Mouse (Mus musculus) thymus, postnatal 0 days (tissue): Measurements from ENCODE around the gene Tenm2. TPM values are rescaled to one million over a fixed set of nuclear protein-coding genes. Genes with fewer than 3 reads are reported as not detected.

Source experiments
- DNase-seq: peaks from one replicate; pipeline ENCODE4 v3.0.0-alpha.2; 2015; ENCODE audit warnings: low spot score
- polyA plus RNA-seq: library from polyadenylated mRNA; unstranded; fragments of >200 nt; fragmentation: Nextera tagmentation; extraction: Ambion mirVana; gene quantifications from 2 replicates; pipeline ENCODE4 v1.2.1, GENCODE M21; 2015

Tenm2 gene
- polyA plus RNA-seq, 1 experiment from 2014 or later = 1.2 TPM

DNA sequence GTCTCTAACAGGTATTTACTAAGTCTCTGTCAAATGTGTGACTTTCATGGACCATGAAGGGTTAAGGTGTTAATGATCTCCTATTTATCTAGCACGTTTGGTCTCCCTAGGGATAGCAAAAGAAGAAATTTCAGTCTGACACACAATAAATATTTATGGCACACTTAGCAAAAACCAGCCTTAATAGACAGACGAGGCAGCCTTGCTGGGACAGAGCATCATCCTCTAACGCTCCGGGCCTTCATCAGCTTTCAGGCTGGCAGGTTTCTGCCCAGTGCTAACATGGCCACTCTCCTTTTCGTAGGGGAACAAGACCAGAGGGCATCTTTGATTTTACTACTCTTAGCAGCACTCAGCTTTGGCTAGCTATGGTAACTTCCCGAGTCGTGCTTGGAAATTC, 537.5 kb downstream of the Tenm2 start:
- no peak for DNase-seq

DNA sequence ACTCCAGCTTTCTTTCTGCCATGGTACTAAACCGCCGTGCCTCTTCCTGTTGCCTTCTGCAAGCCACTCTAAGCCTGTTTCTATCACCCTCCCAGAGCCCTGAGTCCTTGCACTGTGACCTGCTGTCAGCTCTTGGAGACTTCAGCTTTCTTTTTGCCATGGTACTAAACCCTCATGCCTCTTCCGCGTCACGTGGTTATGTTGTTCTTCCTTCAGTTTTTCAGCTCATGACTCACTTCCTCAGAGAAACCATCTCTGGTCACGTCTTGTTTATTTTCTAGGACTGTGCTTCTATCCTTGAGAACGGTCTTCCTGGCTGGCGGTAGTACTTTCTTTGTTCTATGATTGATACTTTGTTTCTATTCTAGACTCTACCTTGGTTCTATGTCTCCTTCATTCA, 537.9 kb downstream of the Tenm2 start:
- no peak for DNase-seq

DNA sequence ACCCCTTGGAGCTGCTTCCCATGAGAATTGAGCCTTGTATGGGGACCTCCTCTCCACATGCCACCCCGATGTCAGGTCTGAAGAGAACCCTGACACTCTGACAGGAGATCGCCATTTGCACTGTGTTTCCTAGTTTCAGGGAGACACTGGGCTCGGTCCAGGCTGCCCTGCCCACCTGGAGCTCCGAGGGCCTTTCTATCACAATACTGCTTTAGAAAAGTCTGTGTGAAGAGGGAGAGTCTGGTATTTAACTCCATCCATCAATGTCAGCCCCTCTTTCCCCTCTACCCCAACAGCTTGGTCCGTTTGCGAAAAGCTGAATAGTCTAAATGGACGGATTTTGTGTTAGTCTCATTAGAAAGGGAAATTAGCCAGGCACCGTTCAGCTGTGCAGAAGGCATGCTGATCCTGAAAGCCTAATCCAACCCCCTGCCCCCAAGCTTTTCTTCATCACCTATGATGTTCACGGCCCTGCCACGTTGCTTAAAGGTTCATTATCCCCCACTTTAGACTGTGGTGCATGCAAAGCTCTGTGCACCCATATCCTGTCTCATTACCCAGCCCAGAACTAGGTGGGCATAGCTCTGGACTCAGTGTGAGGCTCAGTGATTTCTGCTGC, 538.6 kb downstream of the Tenm2 start:
- DNase-seq = no peak

DNA sequence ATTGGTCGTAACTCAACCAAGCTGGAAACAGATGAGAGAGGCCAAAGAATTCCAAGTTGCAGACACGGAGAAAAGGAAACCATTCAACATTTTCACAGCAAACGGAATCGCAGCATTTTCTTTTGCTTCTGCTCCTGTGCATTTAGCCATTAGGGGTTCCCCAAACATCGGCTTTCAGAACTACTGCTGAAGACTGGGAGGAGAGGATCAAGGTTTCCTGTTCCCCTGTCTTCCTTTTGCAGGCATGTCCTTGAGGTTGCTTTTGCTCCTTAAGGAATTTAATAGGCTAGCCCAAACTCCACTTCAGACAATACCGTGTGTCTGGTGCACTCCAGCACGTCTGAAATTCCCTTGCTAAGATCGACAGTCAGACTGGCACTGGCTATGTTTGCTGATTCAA, 541.0 kb downstream of the Tenm2 start:
- no peak for DNase-seq

DNA sequence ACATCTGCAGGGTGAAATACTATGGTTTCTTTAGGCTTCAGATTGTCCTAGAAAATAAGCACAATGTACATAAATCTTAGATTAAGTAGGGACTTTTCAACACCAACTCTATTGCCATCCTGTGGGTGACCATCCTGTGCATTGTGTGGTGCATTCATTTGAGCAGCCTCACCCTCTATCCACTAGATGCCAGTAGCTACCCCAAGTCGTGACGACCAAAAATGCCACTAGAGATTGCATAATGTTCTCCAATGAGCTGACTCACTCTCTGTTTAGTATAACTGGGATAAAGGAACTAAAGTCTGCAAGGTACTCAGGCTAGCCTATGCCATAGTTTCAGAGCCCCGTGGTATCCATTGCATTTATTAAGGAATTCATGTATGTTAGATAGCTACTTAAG, 543.1 kb downstream of the Tenm2 start:
- no peak for DNase-seq

DNA sequence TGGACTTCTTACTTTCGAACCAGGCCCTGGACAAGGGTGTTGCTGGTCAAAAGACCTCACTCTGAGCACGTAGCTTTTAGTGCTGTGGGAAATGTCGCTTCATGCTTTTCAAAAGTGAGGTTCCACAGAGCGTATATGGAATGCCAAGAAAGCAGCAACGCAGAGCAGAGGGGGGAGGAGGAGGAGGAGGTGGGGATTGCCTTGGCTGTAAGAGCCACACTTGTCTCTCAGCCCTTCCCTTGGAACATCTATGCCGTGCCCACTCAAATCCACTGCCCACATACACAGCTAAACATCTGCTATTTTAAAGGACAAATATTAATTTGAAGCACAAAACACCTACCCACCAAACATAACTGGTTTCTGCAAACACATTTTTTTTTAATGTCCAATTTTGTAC, 544.9 kb downstream of the Tenm2 start:
- no peak for DNase-seq

DNA sequence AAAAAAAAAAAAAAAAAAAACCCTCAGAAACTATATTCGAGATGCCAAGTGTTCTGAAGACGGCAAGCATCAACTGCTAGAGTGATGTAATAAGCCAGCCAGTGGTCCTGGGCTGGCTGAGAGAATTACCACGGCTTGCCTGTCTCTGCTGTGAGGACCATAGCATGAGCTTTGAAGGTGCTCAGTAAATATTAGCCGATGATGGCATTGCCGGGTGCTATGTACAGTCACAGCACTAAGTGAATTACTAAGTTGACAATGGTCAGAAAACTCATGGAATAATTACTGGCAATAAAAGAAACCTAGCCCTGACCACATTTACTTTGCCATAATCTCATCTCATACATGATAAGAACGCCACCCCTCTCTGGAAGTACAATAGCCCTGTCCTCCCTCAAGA, 549.5 kb downstream of the Tenm2 start:
- no peak for DNase-seq

DNA sequence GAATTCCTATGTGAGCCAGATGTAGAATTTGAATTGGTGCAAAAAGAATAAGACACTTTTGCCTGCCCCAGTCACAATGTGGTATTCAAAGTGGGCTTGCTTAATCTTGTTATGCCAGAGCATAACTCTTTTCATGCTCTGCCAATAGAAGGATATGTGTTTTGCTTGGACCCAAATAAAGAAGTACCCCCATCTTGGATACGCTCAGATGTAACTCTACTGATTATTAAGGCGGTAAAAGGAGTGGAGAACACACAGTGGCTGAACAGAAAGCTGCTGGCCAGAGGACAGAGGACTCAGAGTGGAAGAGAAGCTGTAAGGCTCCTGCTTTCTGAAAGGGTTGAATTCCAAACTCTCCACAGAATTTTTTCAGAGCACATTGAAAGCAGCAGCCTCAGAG, 556.4 kb downstream of the Tenm2 start:
- no peak for DNase-seq

DNA sequence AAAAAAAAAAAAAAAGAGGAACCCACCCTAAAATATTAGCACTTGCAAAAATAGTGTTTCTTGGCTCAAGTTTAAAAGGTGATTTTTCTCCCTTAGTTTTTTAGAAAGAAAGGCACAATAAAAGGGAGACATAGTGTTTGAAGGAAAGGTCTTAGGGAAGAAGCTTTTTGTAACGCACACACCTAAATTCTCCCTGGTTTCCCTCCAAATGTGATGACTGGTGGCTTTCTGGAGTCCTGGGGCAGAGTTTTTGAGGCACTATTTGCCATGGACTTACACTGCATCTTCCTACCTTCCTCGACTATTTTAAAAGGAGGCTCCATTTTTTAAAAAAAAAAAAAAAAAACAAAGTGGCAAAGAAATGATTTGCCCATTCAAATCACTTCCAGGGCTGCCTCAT, 557.2 kb downstream of the Tenm2 start:
- no peak for DNase-seq

DNA sequence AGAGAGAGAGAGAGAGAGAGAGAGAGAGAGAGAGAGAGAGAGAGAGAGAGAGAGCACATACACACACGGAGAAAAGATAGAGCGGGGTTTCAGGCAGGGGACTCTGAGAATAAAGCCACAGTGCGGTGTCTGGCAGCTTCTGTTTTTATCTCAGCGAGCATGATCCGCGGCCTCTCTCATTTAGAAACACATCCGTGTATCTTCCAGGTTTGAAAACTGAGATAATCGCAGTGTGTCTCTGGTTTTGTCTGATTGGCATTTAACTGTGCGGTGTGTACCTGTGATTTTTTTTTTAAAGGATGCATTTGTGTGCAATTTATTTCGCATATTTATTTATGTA, 557.7 kb downstream of the Tenm2 start:
- DNase-seq = no peak

DNA sequence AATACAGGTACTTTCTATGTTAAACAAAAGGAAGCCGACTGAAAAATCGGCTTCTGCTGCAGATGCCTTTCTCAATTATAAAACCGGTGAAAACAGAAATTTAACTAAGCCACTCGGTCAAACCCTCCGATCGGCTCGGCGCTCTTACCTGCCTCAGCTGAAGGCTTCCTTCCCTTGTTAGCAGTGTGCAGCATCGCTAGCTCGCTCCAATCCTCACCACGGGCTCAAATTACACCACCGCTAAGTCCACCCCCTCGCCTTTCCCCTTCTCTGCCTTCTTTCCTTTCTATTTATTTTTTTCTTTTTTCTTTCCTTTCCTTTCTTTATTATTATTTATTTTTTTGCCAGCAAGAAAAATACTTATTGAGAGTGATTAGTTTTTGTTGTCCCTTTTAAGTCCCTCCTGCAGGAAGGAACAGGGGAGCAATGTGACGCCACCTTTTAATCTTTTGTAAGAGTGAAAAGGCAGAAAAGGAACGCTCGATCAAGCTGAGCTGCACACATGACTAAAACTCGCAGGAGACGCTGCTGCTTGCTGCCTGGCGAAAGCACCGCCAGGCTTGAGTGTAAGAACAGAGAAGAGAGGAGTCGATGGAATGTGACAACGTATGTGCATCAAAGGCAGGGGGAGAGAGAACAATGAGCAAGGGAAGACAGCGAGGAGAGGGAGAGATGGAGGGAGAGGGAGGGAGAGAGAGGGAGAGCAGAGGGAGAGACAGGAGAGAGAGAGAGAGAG, 558.3 kb downstream of the Tenm2 start:
- no peak for DNase-seq

DNA sequence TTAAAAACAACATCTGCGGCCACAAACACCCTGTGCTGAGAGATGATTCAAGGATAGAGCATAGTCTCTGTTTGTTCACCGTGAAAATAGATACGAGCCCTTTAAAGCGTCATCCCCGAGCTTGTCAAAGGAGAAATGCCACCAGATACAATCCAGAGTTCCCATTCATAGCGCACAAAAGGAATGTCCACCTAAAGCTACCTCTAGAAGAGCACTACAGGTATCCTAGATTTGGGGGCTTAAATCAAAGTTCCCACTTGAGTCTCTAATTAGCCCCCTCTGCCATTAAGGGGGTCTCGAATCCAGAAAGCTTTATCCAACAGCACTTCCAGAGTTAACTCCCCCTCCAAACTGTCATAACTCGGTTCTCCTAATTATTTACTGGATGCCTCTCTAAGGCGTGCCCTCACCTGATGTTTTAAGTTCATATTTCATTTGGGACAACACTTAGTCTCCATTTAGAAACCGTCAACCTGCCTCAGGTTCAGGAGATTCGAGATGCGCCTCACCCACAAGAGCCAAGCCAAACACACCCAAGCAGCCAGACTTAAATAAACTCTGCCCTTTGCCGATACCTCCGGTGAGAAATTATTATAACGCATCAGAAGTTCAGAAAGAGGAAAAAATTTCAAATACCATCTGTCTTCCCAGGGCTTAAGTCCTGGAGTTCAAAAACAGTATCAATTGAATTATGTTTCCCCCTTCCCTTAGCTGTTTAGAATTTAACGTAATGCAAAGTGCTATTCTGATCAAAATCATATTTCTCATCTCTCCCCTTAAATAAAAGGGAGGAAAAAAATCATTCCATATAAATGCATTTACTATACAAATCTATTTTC, 559.1 kb downstream of the Tenm2 start:
- DNase-seq = no peak

DNA sequence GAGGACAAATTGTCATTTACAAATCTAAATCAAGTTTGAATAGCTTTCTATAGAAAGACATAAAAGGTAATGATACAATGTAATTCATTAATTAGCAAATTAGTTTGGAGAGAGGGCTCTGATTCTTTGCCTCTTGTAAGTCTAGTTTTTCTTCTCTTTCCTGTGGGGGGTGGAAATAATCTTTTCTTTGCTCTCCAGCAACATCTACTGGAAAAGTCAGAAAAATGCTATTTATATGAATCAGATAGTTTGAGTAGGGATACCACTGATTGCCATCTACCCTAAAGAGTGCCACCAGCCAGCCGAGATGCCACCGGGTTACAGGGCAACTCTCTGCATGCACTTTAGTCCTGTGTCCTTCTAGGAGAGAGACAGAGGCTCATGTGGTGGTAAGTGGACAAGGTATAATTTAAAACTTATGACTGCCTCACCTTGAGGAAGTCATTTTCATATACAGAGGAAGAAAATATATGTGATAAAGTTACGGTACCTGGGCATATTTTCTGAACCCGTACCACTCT, 560.8 kb downstream of the Tenm2 start:
- no peak for DNase-seq

DNA sequence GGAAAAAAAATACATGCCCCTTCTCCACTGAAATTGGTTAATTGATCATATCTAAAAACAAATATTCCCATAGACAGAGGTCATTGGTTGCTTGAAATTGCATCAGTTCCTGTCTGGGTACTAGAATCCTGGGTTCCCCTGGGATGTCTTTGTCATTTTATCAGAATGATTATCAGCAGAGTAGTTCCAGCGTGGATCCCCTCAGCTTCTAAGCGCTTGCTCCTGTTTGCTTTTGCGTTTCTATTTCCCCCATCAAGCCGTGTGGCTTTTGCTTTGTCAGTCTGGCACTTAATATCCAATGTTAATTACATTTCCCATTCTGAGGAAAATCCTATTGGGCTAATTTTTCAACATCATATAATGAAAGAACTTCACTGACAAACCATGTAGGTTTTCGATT, 561.6 kb downstream of the Tenm2 start:
- no peak for DNase-seq

DNA sequence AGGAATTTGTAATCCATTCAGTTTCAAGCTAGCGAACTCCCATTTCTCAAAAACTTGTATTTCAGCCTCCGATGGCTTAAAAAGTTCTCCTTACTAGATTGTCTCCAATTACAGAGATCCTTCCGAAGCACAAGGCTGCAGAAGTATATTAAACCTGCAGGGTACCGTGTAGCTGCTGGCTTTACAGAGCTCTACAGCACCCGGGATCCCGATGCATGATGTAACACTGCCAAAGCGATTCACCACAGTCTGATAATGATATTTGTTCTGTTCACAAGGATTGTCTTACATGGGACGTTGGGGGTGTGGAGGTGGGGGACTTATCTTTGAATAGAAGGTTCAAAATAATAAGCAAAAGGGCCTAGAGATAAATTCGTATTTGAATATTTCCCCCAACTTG, 564.6 kb downstream of the Tenm2 start:
- no peak for DNase-seq

DNA sequence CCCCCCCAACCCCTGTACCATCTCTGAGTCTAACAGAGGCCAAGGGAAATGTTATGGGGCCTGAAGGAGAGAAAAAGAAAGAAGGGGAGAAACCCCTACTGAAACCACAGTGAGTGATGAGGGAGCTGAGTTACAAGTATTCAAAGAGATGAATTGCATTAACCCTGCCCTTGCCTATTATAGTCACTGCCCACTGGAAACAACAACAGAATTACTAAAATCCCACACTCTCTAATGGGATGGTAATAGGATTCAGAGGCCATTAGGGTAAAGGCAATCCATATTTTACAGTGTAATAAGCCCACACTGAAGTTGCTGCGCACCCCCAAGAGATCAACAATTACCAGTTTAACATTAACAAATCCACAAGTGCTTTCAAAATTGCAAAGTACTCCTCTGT, 571.7 kb downstream of the Tenm2 start:
- no peak for DNase-seq

DNA sequence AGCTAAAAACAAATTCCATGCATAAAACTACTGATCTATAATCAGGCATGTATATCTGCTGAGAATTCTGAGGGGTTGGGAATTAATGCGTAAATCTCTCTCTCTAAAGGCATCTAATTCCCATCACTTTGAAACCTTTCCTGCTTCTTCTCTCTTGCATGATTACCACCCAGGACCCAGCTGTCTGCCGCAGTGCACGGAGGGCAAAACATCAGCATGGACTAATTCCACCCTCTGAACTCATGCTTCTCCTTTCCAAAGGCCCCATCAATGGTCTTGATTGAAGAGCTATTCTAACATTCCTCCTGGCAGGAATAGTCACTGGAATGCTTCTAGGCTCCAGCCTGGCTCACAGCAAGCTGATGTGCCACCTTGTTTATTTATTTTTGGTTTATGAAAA, 572.2 kb downstream of the Tenm2 start:
- no peak for DNase-seq

DNA sequence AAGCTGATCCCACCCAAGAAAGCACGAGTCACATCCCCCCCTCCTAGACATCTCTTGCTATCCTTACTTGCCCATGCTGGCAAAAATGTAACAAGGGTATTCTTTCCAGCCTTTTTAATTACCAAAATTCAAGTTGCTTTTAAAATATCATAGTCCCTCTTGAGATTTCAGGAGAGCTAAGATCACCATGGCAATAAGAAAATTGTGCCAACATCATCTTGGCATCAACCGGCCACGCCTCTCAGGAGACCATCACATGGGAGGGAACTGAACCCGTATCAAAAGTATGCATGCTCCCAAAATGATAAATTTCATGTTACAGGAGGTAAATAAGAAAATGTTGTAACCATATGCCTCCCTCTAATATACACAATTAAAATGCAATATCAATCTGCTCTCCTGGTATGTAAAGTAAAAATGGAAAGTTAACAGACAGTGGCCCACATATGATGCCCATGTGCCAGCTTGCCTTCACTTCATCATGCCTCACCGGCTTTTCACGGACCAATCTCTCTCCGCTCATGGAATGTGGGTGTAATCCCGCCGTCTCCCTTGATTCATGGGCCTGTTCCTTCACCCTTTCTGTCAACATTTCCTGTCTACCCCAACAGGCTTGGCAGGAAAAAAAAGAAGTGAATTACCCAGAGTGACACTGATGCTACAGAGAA, 582.0 kb downstream of the Tenm2 start:
- no peak for DNase-seq

DNA sequence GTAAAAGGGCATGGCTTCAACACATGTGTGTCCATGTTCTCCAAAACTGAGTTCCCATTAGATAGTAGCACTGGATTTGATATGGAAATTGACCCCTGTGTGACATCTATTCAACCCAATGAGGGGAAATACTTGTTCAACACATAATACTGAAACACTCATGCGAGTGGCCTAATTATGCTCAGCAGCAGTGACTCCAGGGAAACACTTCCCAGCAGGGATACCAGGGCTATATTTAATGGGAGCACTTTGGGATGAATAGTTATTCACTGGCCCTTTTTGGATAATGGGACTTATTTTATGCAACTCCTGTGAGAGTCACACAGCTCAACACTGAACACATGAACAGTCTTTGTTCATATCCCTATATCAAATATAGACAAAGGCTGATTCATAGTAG, 588.6 kb downstream of the Tenm2 start:
- no peak for DNase-seq

DNA sequence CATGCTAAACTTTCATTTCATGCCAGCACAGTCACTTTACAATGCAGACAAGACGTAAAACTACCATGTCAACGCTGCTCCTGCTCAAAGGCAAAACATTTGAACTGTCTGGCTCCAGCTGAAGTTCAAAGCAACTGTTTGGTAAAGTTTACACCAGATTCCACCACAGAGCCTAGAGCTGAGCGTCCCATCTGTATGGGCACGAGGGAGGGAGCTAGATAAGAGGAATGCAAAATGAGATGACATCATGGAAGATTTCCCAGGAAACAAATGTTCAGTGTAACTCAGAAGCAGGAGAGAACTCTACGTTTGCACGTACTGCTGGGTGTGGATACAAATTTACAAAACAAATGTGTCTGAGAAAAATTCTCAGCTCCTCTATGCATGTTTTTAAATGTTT, 600.7 kb downstream of the Tenm2 start:
- DNase-seq = no peak

DNA sequence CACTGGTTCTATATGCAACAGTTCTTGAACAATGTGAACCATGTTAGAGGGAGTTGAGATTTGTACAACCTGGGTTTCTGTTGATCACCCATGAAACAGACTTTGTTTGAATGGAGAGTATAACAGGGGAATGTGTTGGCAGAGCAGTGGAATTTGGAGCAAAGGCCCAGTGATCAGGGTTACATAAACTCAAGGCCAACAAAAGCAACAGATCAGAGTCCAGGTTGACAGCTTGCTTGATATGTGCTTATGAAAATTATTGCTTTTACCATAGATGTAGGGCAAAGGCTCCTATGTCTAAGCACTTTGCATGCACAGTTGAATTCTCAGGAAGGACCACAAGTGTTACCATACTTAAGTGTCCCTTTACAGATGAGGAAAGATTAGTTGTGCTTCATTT, 603.6 kb downstream of the Tenm2 start:
- no peak for DNase-seq

DNA sequence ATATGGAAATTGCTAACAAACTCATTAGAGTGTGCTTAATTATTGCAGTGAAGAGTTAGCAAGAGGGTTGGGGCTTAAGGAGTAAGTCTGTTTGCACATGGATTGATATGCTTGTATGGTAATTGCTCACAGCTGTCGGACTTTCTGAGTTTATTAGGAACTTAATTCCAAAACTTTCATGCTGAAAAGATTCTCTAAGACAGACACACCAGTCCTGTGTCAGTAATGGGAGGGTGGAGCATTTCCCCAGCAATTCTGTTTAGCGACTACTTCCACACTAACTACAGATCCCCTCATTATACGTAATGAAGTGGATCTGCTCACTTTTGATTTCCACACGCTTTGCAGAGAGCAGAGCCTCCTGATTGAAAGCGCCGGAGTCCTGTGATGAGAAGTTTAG, 622.0 kb downstream of the Tenm2 start:
- no peak for DNase-seq
